Mouse (Mus musculus): ENCODE measurements around the gene Klk4. TPM values are rescaled to one million over a fixed set of nuclear protein-coding genes. Genes with fewer than 3 reads are reported as not detected.

Klk4 gene
- total RNA-seq, 2 experiments from 2014 or later, result not detected

- peak; percentile 32 to 60 for DNase-seq (ENCODE audit: low spot score in 2 of 2)
Measured at GRCm38 (mm10) chr7:43919559-43920451, 38.8 kb downstream of the Klk4 start.

GRCm38 (mm10) chr7:43920582-43920981, 39.6 kb downstream of the Klk4 start:
- DNase-seq (ENCODE audit: low spot score in 2 of 2), result no peak

- no peak for DNase-seq (ENCODE audit: low spot score in 2 of 2)
Measured at GRCm38 (mm10) chr7:43921087-43921486, 40.1 kb downstream of the Klk4 start.

GRCm38 (mm10) chr7:43921941-43922340, 41.0 kb downstream of the Klk4 start:
- DNase-seq (ENCODE audit: low spot score in 2 of 2), result no peak

GRCm38 (mm10) chr7:43925985-43926384, 45.0 kb downstream of the Klk4 start:
- DNase-seq (ENCODE audit: low spot score in 2 of 2), result no peak

- no peak for DNase-seq (ENCODE audit: low spot score in 2 of 2)
Measured at GRCm38 (mm10) chr7:43928521-43928920, 47.6 kb downstream of the Klk4 start.

DNA sequence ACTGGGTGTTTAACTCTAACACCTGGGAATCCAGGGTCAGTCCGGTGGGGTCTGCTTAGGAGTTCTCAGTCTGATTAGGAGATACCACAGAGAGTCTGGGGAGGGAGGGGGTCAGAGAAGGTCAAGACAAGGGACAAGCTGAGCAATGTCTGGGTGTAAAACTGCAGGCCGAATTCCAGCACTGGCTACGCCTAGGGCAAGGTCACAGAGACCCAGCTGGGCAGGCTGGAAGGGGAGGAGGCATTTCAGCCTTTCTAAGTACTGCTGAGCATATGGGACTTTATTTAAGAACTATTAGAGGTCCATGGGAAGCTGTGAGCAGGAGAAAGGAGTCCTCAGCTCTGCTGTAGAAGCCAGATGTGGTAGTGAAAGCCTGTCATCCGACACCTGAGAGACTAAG, 51.4 kb downstream of the Klk4 start:
- DNase-seq (ENCODE audit: low spot score in 2 of 2), result no peak

DNA sequence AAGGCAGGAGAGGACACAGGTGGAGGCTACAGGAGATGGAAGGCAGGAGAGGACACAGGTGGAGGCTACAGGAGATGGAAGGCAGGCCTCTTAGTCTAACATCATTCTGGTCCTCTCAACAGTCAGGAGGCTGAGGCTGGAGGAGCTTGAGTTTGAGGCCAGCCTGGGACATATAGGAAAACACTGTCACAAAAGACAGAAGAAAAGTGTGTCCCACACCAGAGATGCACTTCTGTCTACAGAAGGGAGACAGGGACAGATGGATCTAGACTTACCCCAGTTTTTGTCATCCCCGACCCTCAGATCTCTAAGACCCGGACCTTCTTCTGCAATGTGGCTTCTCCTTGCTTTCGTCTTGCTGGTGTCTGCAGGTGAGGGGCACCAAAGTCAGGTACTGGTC, 52.5 kb downstream of the Klk4 start, which contains the start of gene Klk15:
Gene Klk15, plus strand, starts transcription at position 301 of the 400 bp plus-strand sequence.
- DNase-seq (ENCODE audit: low spot score in 2 of 2), result no peak

DNA sequence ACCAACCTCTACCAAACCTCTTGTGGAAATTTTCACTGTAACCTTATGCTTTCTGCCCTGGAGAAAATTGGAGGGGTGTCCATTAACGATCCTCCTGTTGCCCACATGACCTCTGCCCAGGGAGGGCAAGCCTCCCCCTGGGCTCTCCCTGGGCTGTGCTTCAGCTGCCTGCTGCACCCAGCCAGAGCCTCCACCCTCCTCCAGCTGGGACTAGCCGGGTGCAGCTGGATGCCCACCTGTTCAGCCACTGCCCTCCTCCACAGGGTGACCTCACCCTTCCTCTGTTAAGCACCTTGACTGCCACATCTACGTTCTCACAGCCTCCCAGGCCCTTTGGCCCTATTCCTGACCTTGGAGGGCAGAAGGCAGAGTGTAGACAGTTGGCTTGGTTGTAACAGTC, 53.8 kb downstream of the Klk4 start:
- no peak for DNase-seq (ENCODE audit: low spot score in 2 of 2)

Other genes with a start within 250 kb of the Klk4 start
- under 1 TPM; 0.19 to 0.28 TPM for gene Ceacam18, start 246.5 kb upstream of the Klk4 start, total RNA-seq (2021)
- gene Siglece, start 221.0 kb upstream of the Klk4 start, total RNA-seq (2021), result 1 to 10 TPM in 1 of 2 experiments, under 1 TPM in 1; 0.74 to 1.7 TPM
- 10 to 100 TPM in 1 of 2 experiments, 1 to 10 TPM in 1; 9.9 to 12.6 TPM for gene Ctu1, start 209.1 kb upstream of the Klk4 start, total RNA-seq (2021)
- not detected for gene Klk14, start 190.7 kb upstream of the Klk4 start, total RNA-seq (2021)
- not detected for gene Klk13, start 168.6 kb upstream of the Klk4 start, total RNA-seq (2021)
- not detected for gene Klk12, start 112.3 kb upstream of the Klk4 start, total RNA-seq (2021)
- not detected for gene Klk11, start 106.6 kb upstream of the Klk4 start, total RNA-seq (2021)
- gene Klk10, start 100.1 kb upstream of the Klk4 start, total RNA-seq (2021), result under 1 TPM; 0.55 to 0.93 TPM
- gene Klk9, start 89.3 kb upstream of the Klk4 start, total RNA-seq (2021), result under 1 TPM in 1 of 2 experiments, not detected in 1; 0.43 TPM
- 10 to 100 TPM; 25.3 to 25.9 TPM for gene Klk8, start 83.6 kb upstream of the Klk4 start, total RNA-seq (2021)
- gene Klk7, start 69.9 kb upstream of the Klk4 start, total RNA-seq (2021), result under 1 TPM; 0.35 to 0.45 TPM
- gene Klk6, start 56.7 kb upstream of the Klk4 start, total RNA-seq (2021), result not detected
- not detected for gene Klk5, start 39.2 kb upstream of the Klk4 start, total RNA-seq (2021)
- gene Klk15, start 52.6 kb downstream of the Klk4 start, total RNA-seq (2021), result not detected
- not detected for gene Klk1b8, start 69.5 kb downstream of the Klk4 start, total RNA-seq (2021)
- gene Klk1b1, start 85.6 kb downstream of the Klk4 start, total RNA-seq (2021), result not detected
- not detected for gene Klk1b9, start 94.9 kb downstream of the Klk4 start, total RNA-seq (2021)
- not detected for gene Klk1b11, start 114.7 kb downstream of the Klk4 start, total RNA-seq (2021)
- gene Klk1b26, start 131.0 kb downstream of the Klk4 start, total RNA-seq (2021), result not detected
- not detected for gene Klk1b27, start 171.1 kb downstream of the Klk4 start, total RNA-seq (2021)
- not detected for gene Klk1b21, start 221.2 kb downstream of the Klk4 start, total RNA-seq (2021)
- gene Klk1b22, start 231.5 kb downstream of the Klk4 start, total RNA-seq (2021), result not detected